Mouse (Mus musculus): Measurements from ENCODE around the gene Vwa7. TPM values are rescaled to one million over a fixed set of nuclear protein-coding genes. Genes with fewer than 3 reads are reported as not detected.
A peak's percentile ranks its signal among the peaks of the same experiment; 100 is the strongest.
"Not testable (repeated sequence)": the region's sequence is repeated elsewhere in the genome, so short reads cannot be mapped to it uniquely, and the experiment has no call there.

Gene Vwa7
- polyA plus RNA-seq, 1 experiment from 2014 or later: 0.38 TPM

DNA sequence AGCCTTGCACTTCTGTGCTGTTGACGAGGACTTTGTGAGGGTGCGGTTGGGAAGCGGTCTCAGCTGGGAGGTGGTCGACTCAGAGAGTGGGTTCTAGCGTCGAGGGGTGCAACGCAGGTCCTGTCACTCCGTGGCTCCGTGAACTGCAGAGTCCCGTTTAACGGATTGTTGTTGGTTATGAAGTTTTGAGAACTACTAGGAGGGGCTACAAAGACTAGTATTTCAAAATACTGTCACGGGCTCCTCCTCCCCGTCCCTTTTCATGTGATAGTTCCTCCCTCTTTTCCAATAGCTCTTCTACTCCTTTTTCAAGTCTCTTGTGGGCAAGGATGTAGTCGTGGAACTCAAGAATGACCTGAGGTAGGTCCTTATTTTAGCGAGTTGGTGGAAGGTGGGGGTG lies 34.1 kb upstream of the Vwa7 start:
- peak overlapping the region; percentile 88 for H3K4me2 ChIP-seq
- WGBS: under 1% methylated on average over 15 of the region's 15 CpGs
- H3K27me3 ChIP-seq: no peaks in the 10 kb centered on the region
- no peak for ATAC-seq (ENCODE audit: insufficient number of reproducible peaks, insufficient read depth, low FRiP score, low TSS enrichment, low read depth)
- H3K4me1 ChIP-seq: peaks cover 13% of the 10 kb centered on the region
- no peaks in the 10 kb centered on the region for H3K9me3 ChIP-seq
- peak overlapping the region; percentile 87 for H3K4me3 ChIP-seq
- peaks cover 20% of the 10 kb centered on the region for H3K36me3 ChIP-seq
- H3K9ac ChIP-seq: peak overlapping the region; percentile 94
- peak overlapping the region; percentile 100 for H3K27ac ChIP-seq

DNA sequence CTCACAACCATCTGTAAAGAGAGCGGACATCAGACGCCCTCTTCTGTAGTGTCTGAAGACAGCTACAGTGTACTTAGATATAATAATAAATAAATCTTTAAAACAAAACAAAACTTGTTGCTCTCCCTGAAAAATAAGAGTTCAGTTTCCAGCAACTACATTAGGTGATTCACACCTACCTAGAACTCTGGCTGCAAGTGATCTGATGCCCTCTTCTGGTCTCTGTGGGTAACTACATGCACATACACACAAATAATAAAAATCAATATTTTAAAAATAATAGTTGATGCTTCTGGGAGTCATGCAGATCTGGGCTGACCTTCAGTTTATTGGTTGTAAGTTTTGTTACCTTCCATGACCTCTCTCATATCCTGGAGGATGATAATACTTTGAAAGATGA lies 32.2 kb upstream of the Vwa7 start:
- WGBS: 76% methylated on average over 2 of the region's 2 CpGs
- H3K9me3 ChIP-seq: no peaks in the 10 kb centered on the region
- no peak overlapping the region for H3K4me2 ChIP-seq
- H3K4me3 ChIP-seq: no peak overlapping the region
- H3K4me1 ChIP-seq: peaks cover 13% of the 10 kb centered on the region
- no peak overlapping the region for H3K9ac ChIP-seq
- H3K27me3 ChIP-seq: no peaks in the 10 kb centered on the region
- no peak for ATAC-seq (ENCODE audit: insufficient number of reproducible peaks, insufficient read depth, low FRiP score, low TSS enrichment, low read depth)
- peaks cover 32% of the 10 kb centered on the region for H3K36me3 ChIP-seq
- H3K27ac ChIP-seq: no peak overlapping the region

DNA sequence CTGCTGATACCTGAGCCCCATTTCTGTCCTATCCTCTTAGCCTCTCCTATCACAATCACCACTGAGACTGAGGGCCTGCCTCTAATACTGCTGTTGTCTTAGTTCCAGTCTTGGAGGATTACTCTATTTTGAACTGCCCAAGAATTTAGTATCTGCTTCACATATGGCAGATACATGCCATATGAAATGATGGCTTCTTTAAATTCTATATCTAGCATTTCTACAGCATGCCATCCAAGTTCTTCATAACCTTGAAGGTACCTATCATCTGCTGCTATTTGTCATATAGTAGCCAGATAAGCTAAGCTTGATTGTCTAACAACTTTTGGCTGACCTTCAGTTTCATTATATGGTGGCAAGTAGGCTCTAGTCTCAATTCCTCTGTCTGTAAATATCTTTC lies 21.6 kb upstream of the Vwa7 start:
- no peaks in the 10 kb centered on the region for H3K9me3 ChIP-seq
- H3K27me3 ChIP-seq: no peaks in the 10 kb centered on the region
- H3K4me1 ChIP-seq: peaks cover 14% of the 10 kb centered on the region
- no peak overlapping the region for H3K4me2 ChIP-seq
- H3K4me3 ChIP-seq: no peak overlapping the region
- no peak overlapping the region for H3K27ac ChIP-seq
- ATAC-seq (ENCODE audit: insufficient number of reproducible peaks, insufficient read depth, low FRiP score, low TSS enrichment, low read depth): no peak
- H3K36me3 ChIP-seq: peaks cover 52% of the 10 kb centered on the region
- no peak overlapping the region for H3K9ac ChIP-seq

DNA sequence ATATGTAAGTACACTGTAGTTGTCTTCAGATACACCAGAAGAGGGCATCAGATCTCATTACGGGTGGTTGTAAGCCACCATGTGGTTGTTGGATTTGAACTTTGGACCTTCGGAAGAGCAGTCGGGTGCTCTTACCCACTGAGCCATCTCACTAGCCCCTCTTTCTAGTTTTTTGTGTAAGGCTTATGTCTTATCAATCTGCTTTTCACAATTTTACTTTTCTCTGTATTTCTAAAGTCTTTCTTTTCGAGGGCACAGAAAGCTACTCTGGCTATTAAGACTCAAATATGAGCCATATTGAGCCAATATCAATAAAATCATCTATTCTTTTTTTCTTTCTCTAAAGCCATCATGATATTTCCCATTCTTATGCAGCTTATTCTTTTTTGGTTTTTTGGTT lies 21.2 kb upstream of the Vwa7 start:
- not testable (repeated sequence) for ATAC-seq (ENCODE audit: insufficient number of reproducible peaks, insufficient read depth, low FRiP score, low TSS enrichment, low read depth); H3K4me2 ChIP-seq; H3K4me3 ChIP-seq; H3K27me3 ChIP-seq; H3K9me3 ChIP-seq; H3K27ac ChIP-seq; H3K9ac ChIP-seq
- peaks cover 18% of the 10 kb centered on the region for H3K4me1 ChIP-seq
- 93% methylated on average over 4 of the region's 4 CpGs for WGBS
- peaks cover 52% of the 10 kb centered on the region for H3K36me3 ChIP-seq

DNA sequence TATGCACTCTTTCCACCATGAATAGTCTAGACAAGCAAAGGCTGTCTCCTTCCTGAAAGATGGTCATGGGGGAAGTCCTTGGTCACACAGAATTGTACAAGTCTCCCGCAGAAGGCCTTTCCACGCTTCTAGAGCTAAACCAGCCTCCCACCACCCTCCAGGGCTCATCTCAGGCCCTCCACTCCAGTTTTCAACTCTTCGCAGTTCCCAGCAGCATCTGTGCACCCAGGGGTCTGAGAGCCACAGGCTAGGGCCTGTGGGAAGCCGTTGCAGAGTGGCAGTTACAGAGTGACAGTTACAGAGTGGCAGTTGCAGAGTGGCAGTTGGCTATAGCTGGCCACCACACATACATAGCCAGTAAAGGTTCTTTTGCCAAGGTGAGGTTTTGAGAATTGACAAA lies 20.5 kb upstream of the Vwa7 start:
- peaks cover 18% of the 10 kb centered on the region for H3K4me1 ChIP-seq
- peaks cover 45% of the 10 kb centered on the region for H3K36me3 ChIP-seq
- not testable (repeated sequence) for H3K9ac ChIP-seq; H3K27me3 ChIP-seq; H3K27ac ChIP-seq; H3K4me3 ChIP-seq; ATAC-seq (ENCODE audit: insufficient number of reproducible peaks, insufficient read depth, low FRiP score, low TSS enrichment, low read depth); H3K4me2 ChIP-seq; H3K9me3 ChIP-seq
- 95% methylated on average over 4 of the region's 4 CpGs for WGBS

DNA sequence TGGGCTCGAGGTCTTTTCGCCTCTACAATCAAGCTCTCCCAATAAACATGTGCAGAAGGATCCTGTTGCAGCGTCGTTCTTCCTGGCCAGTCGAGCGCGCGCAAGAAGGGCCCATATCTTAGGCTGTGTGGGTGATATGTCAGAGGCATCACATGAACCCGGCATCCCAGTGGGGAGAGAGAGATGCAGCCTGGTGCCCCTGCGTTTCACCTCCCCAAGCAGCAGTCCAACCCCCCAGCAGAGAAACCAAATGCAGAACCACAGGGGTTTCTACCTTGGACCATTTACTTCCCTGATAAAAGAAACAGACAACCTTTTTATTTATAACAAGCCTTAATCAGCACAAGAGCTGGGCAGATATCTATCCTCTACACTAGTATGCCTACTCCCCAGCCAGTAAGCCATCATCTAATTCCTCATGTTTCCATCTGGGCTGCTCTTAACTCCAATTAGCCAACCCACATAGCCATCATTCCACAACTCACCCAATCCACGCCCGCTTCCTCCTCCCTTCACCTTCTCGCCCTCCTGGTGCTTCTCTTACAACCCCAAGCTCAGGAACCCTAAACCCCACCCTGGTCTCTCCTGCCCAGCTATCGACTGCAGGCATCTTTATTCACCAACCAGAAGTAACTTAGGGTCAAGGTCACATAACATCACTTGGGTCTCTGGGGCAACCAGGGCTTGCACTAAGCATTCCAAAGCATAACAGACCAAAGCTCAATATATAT lies 19.8 kb upstream of the Vwa7 start:
- Histone ChIP-seq H3K4me1 (peaks cover 18% of the 10 kb centered on the region), H3K9me3 (no peaks in the 10 kb centered on the region), H3K4me3 (no peak overlapping the region), H3K27ac (no peak overlapping the region), H3K36me3 (peaks cover 39% of the 10 kb centered on the region), H3K9ac (peak overlapping the region; percentile 32; the same call in 1 of the 2 replicates), H3K27me3 (no peaks in the 10 kb centered on the region), H3K4me2 (peak overlapping the region; percentile 17; the same call in 1 of the 2 replicates)
- ATAC-seq (ENCODE audit: insufficient number of reproducible peaks, insufficient read depth, low FRiP score, low TSS enrichment, low read depth): no peak
- 93% methylated on average over 14 of the region's 14 CpGs for WGBS

DNA sequence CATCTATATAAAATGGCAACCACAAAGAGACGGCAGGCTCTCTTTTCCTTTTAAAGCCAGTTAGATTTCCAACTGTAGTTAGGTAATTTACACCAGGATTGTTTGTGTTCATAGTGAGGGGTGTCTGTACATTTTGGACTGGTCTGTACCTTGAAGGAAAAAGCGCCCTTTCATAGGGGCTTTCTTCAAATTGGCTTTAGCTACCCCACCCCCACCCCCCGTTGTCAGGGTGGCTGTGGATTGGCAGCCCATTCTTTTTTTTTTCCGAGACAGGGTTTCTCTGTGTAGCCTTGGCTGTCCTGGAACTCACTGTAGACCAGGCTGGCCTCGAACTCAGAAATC lies 19.3 kb upstream of the Vwa7 start:
- Histone ChIP-seq H3K9me3 (no peaks in the 10 kb centered on the region), H3K4me2 (peak overlapping the region; percentile 17; the same call in 1 of the 2 replicates), H3K27ac (no peak overlapping the region), H3K27me3 (no peaks in the 10 kb centered on the region), H3K4me1 (peaks cover 19% of the 10 kb centered on the region), H3K36me3 (peaks cover 36% of the 10 kb centered on the region), H3K9ac (peak overlapping the region; percentile 32), H3K4me3 (no peak overlapping the region)
- ATAC-seq (ENCODE audit: insufficient number of reproducible peaks, insufficient read depth, low FRiP score, low TSS enrichment, low read depth): no peak
- WGBS: 94% methylated on average over 5 of the region's 5 CpGs

DNA sequence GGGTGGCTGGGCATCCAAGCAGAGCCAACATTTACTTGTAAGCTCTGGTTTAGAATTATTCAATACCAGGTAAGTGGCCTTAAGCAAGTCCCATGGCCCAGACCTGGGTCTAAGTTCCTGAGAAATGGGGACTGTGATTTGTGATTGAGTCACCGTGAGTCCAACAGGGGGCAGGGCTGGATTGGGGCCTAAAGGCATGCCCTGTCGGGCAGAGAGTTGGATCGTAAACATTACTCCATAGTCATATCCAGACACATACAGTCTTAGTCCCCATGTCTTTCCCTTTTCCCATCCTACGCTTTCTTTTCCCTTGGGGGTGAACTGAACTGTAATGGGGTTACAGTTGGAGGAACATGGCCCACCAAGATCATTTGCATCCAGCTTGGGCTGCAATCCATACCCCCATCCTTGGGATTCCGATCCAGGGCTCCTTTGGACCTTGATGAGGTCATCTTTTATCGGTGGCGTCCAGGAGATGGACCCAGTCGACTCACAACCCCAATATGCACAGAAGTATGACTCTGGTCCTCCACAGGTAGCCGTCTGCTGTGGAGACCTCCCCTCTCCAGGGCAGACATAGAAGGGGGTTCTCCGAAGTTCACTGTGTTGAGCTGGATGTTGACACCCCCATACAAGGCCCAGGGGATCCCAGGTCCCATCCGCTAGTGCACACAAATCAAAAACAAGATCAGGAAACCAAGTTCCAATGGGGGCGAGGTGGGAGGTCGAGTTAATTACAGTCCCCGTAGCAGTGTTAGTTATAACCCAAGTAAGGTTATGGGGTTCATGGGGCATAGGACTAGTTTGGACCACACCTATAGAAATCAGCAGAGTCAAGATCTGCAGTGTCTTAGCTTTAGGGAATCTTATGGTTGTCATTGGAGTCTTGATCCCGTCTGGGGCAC lies 17.6 kb upstream of the Vwa7 start:
- no peaks in the 10 kb centered on the region for H3K27me3 ChIP-seq
- no peak overlapping the region for H3K27ac ChIP-seq
- H3K36me3 ChIP-seq: peaks cover 33% of the 10 kb centered on the region
- H3K4me1 ChIP-seq: peaks cover 33% of the 10 kb centered on the region
- peak overlapping the region; percentile 90 for H3K4me3 ChIP-seq
- H3K4me2 ChIP-seq: peak overlapping the region; percentile 99
- ATAC-seq (ENCODE audit: insufficient number of reproducible peaks, insufficient read depth, low FRiP score, low TSS enrichment, low read depth): no peak
- 95% methylated on average over 15 of the region's 15 CpGs for WGBS
- no peak overlapping the region for H3K9ac ChIP-seq
- no peaks in the 10 kb centered on the region for H3K9me3 ChIP-seq

DNA sequence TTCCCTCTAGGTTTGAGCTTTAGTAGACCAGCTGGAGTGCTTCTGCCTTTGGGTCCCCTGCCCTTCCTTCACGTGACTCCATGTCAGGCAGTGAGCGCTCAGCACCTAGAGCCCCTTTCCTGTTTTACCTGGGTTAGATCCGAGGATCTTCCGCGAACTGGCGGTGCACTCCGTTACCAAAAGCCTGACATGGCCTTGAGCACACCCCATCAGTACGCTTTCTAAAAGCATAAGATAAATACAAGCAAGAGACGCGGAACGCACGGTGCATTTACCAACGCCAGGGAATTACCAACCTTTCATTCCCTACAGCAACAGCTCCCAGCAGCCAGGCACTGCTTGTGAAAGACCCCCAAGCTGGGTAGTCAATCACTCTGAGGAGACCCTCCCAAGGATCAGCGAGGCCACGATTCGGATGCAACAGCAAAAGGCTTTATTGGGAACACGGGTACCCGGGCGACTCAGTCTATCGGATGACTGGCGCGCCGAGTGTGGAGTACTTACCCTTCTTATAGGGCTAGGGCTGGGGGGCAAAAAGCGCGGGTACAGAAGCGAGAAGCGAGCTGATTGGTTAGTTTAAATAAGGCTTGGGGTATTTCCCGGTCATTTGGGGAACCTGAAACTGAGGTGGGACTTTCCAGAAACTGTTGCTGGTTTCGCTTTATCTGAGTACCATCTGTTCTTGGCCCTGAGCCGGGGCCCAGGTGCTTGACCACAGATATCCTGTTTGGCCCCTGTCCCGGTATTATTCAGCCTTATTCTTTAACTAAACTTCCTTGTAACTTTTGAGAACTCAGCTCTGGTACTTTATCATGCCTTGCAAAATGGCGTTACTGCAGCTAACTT lies 16.3 kb upstream of the Vwa7 start:
- 24% methylated on average over 30 of the region's 32 CpGs for WGBS
- H3K9me3 ChIP-seq; ATAC-seq (ENCODE audit: insufficient number of reproducible peaks, insufficient read depth, low FRiP score, low TSS enrichment, low read depth); H3K27me3 ChIP-seq: not testable (repeated sequence)
- Histone ChIP-seq H3K27ac (peak overlapping the region; percentile 99), H3K4me1 (peaks cover 33% of the 10 kb centered on the region), H3K9ac (peak overlapping the region; percentile 98), H3K4me2 (peak overlapping the region; percentile 99), H3K4me3 (peak overlapping the region; percentile 90), H3K36me3 (peaks cover 45% of the 10 kb centered on the region)

DNA sequence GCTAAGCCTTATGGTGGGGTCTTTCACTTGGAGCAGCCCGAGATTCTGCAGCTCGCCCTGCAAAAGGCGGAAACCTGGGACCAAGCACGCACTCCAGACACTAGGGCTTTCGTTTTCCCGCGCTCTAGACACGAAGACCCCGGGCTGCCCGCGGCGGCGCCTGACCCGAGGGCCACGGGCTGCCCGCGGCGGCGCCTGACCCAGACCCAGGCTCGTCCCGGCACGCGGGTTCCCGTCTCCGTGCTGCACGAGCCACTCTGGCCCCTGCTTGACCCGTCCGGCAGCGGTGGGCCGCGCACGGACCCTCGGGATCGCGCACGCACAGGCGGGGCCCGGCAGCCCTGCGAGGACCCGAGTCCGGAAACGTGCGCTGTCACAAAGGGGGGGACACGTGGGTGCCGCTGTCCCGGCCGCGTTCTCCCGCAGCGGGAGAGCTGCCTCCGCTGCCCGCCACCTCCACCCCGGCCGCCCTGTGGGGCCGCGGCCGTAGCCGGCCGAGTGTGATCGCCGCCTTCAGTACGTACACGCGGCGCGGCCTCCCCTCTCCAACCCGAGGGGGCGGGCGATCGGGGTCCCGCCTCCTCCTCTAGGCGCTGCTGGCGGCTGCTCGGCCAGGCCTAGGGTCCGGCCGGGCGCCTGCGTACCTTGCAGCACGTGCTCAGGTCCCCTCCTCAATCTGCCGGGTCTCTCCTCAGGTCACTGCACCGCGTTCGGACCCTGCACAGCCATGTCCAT lies 15.5 kb upstream of the Vwa7 start, which contains the start of gene Vars:
TSS of gene Vars (plus strand) at position 271 of the 735 bp plus-strand sequence.
- Histone ChIP-seq H3K4me2 (peak within 1 kb of the TSS; percentile 99), H3K4me3 (peak within 1 kb of the TSS; percentile 90), H3K9me3 (no peaks in the 10 kb centered on the region), H3K4me1 (peaks cover 33% of the 10 kb centered on the region), H3K9ac (peak within 1 kb of the TSS; percentile 98), H3K36me3 (peaks cover 50% of the 10 kb centered on the region), H3K27ac (peak within 1 kb of the TSS; percentile 99), H3K27me3 (no peaks in the 10 kb centered on the region)
- ATAC-seq (ENCODE audit: insufficient number of reproducible peaks, insufficient read depth, low FRiP score, low TSS enrichment, low read depth): peak; percentile 80
- under 1% methylated on average over 79 of the region's 83 CpGs for WGBS

Measured in embryonic facial prominence, embryonic 13.5 days (tissue).